Mouse (Mus musculus) thymus, adult 2 months (tissue): Measurements from ENCODE around the gene Phka2. TPM values are rescaled to one million over a fixed set of nuclear protein-coding genes. Genes with fewer than 3 reads are reported as not detected.

Experiments used
- DNase-seq: peaks from one replicate; pipeline ENCODE4 v3.0.0; 2021
- H3K27ac ChIP-seq: fragments of 200-500 bp; 2 replicates; pipeline ENCODE4 v1.5.1; 2012; ENCODE audit warnings: low read length, control low read depth; ENCODE audit not compliant: control insufficient read depth, insufficient read depth
- H3K27me3 ChIP-seq: fragments of 200-500 bp; 2 replicates; pipeline ENCODE4 v1.6.1; 2012; ENCODE audit warnings: mild to moderate bottlenecking, low read length, moderate library complexity, mixed read lengths; ENCODE audit not compliant: control insufficient read depth, insufficient read depth
- H3K36me3 ChIP-seq: fragments of 200-500 bp; 2 replicates; pipeline ENCODE4 v1.6.1; 2012; ENCODE audit warnings: mild to moderate bottlenecking, low read length, moderate library complexity; ENCODE audit not compliant: control insufficient read depth, insufficient read depth
- H3K4me1 ChIP-seq: fragments of 200-500 bp; replicated peaks from 2 replicates; pipeline ENCODE4 v1.6.1; 2012; ENCODE audit warnings: low read length; ENCODE audit not compliant: control insufficient read depth, insufficient read depth
- H3K4me3 ChIP-seq: fragments of 200-500 bp; 2 replicates; pipeline ENCODE4 v1.5.1; 2012; ENCODE audit warnings: mild to moderate bottlenecking, low read length, control low read depth, moderate library complexity; ENCODE audit not compliant: control insufficient read depth, insufficient read depth
- CTCF ChIP-seq: fragments of 200-500 bp; IDR thresholded peaks from 2 replicates; pipeline ENCODE4 v1.5.1; 2012; ENCODE audit warnings: mild to moderate bottlenecking, control low read depth, low read length, moderate library complexity, borderline replicate concordance; ENCODE audit not compliant: control insufficient read depth, poor library complexity, insufficient read depth; ENCODE audit errors: extremely low read depth
- POLR2A ChIP-seq: fragments of 200-500 bp; IDR thresholded peaks from 2 replicates; pipeline ENCODE4 v1.6.1; 2012; ENCODE audit warnings: mild to moderate bottlenecking, low read length, control low read depth, moderate library complexity; ENCODE audit not compliant: control insufficient read depth, poor library complexity, insufficient read depth; ENCODE audit errors: extremely low read depth
- WGBS: fragments of 180-500 bp; shearing (Covaris S2); methylation state at CpG from one replicate; pipeline ENCODE4 v1.1.7; 2018; 5-methylcytosine and 5-hydroxymethylcytosine counted together
- polyA plus RNA-seq: library from polyadenylated mRNA; depleted of rRNA; stranded (reverse); fragments of >200 nt; gene quantifications from 2 replicates; pipeline ENCODE4 v1.2.3, GENCODE M21; 2012

The Phka2 gene
- polyA plus RNA-seq, 1 experiment, result 16.4 TPM

- no peak for DNase-seq
- 83% methylated on average over 1 of the region's 1 CpGs for WGBS
These were observed 46.9 kb downstream of the Phka2 start for GRCm38 (mm10) chrX:160548875-160549274.

GRCm38 (mm10) chrX:160552066-160552465, 50.1 kb downstream of the Phka2 start:
- no peaks in the 10 kb centered on the region for H3K4me1 ChIP-seq
- TF ChIP-seq CTCF (no peak), POLR2A (no peak)
- WGBS, result 86% methylated on average over 4 of the region's 4 CpGs

More at GRCm38 (mm10) chrX:160548875-160549274, 46.9 kb downstream of the Phka2 start:
- Histone ChIP-seq H3K27ac (no peak overlapping the region), H3K4me1 (no peaks in the 10 kb centered on the region), H3K36me3 (no peaks in the 10 kb centered on the region; the same call in 1 of the 2 replicates), H3K27me3 (no peaks in the 10 kb centered on the region), H3K4me3 (no peak overlapping the region)
- TF ChIP-seq CTCF, result no peak
- no peak for TF ChIP-seq POLR2A

GRCm38 (mm10) chrX:160583589-160583988, 81.6 kb downstream of the Phka2 start:
- H3K27ac ChIP-seq, result no peak overlapping the region
- H3K36me3 ChIP-seq, result no peaks in the 10 kb centered on the region
- 92% methylated on average over 5 of the region's 5 CpGs for WGBS
- H3K4me3 ChIP-seq, result no peak overlapping the region
- no peaks in the 10 kb centered on the region for H3K27me3 ChIP-seq
- DNase-seq, result no peak
- H3K4me1 ChIP-seq, result no peaks in the 10 kb centered on the region
- TF ChIP-seq CTCF (no peak), POLR2A (no peak)

More at GRCm38 (mm10) chrX:160552066-160552465, 50.1 kb downstream of the Phka2 start:
- Histone ChIP-seq H3K36me3 (no peaks in the 10 kb centered on the region), H3K27ac (no peak overlapping the region), H3K4me3 (no peak overlapping the region), H3K27me3 (no peaks in the 10 kb centered on the region)
- no peak for DNase-seq

- Histone ChIP-seq H3K27me3 (no peaks in the 10 kb centered on the region), H3K36me3 (no peaks in the 10 kb centered on the region), H3K4me1 (no peaks in the 10 kb centered on the region), H3K27ac (no peak overlapping the region), H3K4me3 (no peak overlapping the region)
- DNase-seq, result no peak
- 100% methylated on average over 4 of the region's 4 CpGs for WGBS
- TF ChIP-seq POLR2A, result no peak
- TF ChIP-seq CTCF, result no peak
These were observed 82.3 kb downstream of the Phka2 start for GRCm38 (mm10) chrX:160584148-160584838.

GRCm38 (mm10) chrX:160585110-160585509, 83.1 kb downstream of the Phka2 start:
- TF ChIP-seq CTCF (no peak), POLR2A (no peak)
- H3K36me3 ChIP-seq, result no peaks in the 10 kb centered on the region
- WGBS, result 79% methylated on average over 1 of the region's 1 CpGs
- no peaks in the 10 kb centered on the region for H3K4me1 ChIP-seq
- DNase-seq, result no peak
- H3K27ac ChIP-seq, result no peak overlapping the region
- H3K4me3 ChIP-seq, result no peak overlapping the region
- no peaks in the 10 kb centered on the region for H3K27me3 ChIP-seq

GRCm38 (mm10) chrX:160588523-160588922, 86.6 kb downstream of the Phka2 start:
- H3K4me3 ChIP-seq, result no peak overlapping the region
- DNase-seq, result no peak
- TF ChIP-seq POLR2A (no peak), CTCF (no peak)
- WGBS, result 96% methylated on average over 4 of the region's 4 CpGs
- no peaks in the 10 kb centered on the region for H3K36me3 ChIP-seq
- no peak overlapping the region for H3K27ac ChIP-seq
- H3K4me1 ChIP-seq, result no peaks in the 10 kb centered on the region
- no peaks in the 10 kb centered on the region for H3K27me3 ChIP-seq

- no peaks in the 10 kb centered on the region for H3K36me3 ChIP-seq
- H3K4me3 ChIP-seq, result no peak overlapping the region
- DNase-seq, result no peak
- 97% methylated on average over 7 of the region's 7 CpGs for WGBS
- H3K27ac ChIP-seq, result no peak overlapping the region
- no peaks in the 10 kb centered on the region for H3K4me1 ChIP-seq
- TF ChIP-seq POLR2A (no peak), CTCF (no peak)
- no peaks in the 10 kb centered on the region for H3K27me3 ChIP-seq
These were observed 88.2 kb downstream of the Phka2 start for GRCm38 (mm10) chrX:160590147-160590546.

GRCm38 (mm10) chrX:160592933-160593332, 91.0 kb downstream of the Phka2 start:
- TF ChIP-seq CTCF, result no peak
- no peak for TF ChIP-seq POLR2A
- Histone ChIP-seq H3K36me3 (no peaks in the 10 kb centered on the region), H3K27me3 (no peaks in the 10 kb centered on the region), H3K4me3 (no peak overlapping the region), H3K4me1 (no peaks in the 10 kb centered on the region), H3K27ac (no peak overlapping the region)
- no peak for DNase-seq
- WGBS, result 95% methylated on average over 6 of the region's 6 CpGs
